Mouse (Mus musculus): ENCODE measurements around the gene Olfr727. TPM values are rescaled to one million over a fixed set of nuclear protein-coding genes. Genes with fewer than 3 reads are reported as not detected.

Olfr727 gene
- polyA plus RNA-seq (2015; fragmentation: Nextera tagmentation; extraction: Ambion mirVana): not detected in 2 replicates

DNA sequence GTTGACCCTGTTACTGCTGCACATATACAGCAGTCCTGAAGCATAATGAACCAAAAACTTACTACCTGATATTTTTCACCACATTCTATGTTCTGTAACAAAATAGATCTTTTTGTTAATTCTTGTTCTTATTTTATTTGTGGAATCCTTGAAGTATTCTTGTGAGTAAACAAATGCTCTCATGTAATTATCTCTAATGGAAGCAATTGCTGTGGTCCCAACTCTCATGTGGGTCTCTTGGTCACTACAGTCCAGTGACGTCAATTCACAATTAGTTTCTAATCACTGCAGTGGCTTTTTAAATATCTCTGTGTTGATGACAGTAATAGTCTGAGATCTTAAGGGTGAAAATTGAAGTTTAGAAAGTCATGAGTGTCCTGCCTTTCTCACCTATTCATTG is at the start of gene Olfr727:
Gene Olfr727 (plus strand): TSS at position 301 of the 400 bp plus-strand sequence.
- Histone ChIP-seq H3K9me3 (no peaks in the 10 kb centered on the region), H3K4me2 (no peak within 1 kb of the TSS), H3K27me3 (no peaks in the 10 kb centered on the region), H3K4me1 (no peaks in the 10 kb centered on the region), H3K4me3 (no peak within 1 kb of the TSS), H3K9ac (no peak within 1 kb of the TSS), H3K27ac (no peak within 1 kb of the TSS), H3K36me3 (no peaks in the 10 kb centered on the region)
- WGBS: 83% methylated on average over 1 of the region's 1 CpGs
- ATAC-seq (ENCODE audit: borderline replicate concordance, extremely low read depth, low FRiP score, low TSS enrichment): no peak

DNA sequence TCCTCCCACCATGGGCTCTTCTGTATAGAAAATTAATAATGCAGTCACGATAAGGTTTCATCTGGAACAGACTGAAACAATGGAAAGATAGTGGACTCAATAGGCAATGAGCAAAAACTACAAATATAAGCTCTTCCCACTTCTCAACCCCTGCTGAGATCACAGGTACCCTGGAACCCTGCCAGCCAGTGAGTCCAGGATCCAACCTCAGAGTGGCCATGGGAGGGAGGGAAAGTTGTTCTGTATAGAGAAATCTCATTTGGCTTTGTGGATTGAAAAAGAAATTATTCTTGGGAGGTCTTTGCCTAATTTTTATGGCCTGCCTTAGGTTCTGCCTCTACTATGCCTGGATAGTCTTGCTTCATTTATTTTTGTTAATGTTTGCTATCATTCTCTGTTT is 32.1 kb upstream of the Olfr727 start, which contains the start of gene Olfr726:
Gene Olfr726 (minus strand): TSS at position 101 of the 400 bp plus-strand sequence.
- 68% methylated on average over 1 of the region's 1 CpGs for WGBS
- Histone ChIP-seq H3K9me3 (no peaks in the 10 kb centered on the region), H3K9ac (no peak within 1 kb of the TSS), H3K36me3 (no peaks in the 10 kb centered on the region), H3K4me3 (no peak within 1 kb of the TSS), H3K27me3 (no peaks in the 10 kb centered on the region), H3K4me2 (no peak within 1 kb of the TSS), H3K4me1 (no peaks in the 10 kb centered on the region), H3K27ac (no peak within 1 kb of the TSS)
- ATAC-seq (ENCODE audit: borderline replicate concordance, extremely low read depth, low FRiP score, low TSS enrichment): no peak

DNA sequence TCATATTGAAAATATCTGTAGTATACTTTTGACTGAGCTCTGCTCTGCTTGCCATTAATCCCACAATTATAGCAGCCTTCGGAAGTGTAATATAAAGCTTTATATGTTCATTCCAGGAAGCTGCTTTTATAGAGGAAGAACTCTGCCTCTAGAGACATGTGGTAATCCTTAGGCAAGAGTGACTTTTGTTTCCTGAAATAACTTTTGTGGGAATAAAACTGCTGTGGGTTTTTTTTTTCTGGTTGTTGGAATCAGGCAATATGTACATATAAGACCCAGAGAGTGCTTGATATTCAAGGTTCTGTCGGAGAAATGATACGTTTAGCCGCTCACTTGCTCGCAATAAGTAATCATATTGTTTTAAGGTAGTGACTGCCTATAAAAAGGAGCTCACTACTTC is 19.6 kb downstream of the Olfr727 start, which contains the start of gene Olfr728:
Gene Olfr728 (minus strand): TSS at position 101 of the 400 bp plus-strand sequence.
- no peaks in the 10 kb centered on the region for H3K4me1 ChIP-seq
- 90% methylated on average over 5 of the region's 5 CpGs for WGBS
- H3K9me3 ChIP-seq: no peaks in the 10 kb centered on the region
- H3K36me3 ChIP-seq: no peaks in the 10 kb centered on the region
- H3K27ac ChIP-seq: no peak within 1 kb of the TSS
- no peaks in the 10 kb centered on the region for H3K27me3 ChIP-seq
- H3K9ac ChIP-seq: no peak within 1 kb of the TSS
- H3K4me2 ChIP-seq: no peak within 1 kb of the TSS
- no peak within 1 kb of the TSS for H3K4me3 ChIP-seq
- no peak for ATAC-seq (ENCODE audit: borderline replicate concordance, extremely low read depth, low FRiP score, low TSS enrichment)

DNA sequence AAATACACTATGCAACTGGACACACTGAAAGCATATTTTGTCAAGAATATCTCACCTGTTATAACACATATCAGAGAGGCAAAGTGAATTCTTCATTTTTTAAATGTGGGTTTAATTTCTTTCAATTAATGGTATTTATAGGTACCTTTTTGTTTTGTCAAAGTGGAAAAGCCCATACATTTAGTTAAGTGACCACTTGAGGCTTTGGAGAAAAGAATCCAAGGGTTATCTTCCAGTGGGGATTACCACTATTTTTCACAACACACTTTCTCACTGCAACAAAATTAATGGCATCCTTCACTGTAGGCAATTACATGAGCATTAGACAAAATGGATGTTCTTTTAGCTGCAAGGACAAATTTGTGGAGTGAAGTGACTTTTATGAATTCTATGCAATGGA is 29.8 kb downstream of the Olfr727 start, which contains the start of gene Olfr729:
Gene Olfr729 (minus strand): TSS at position 101 of the 400 bp plus-strand sequence.
- no peak within 1 kb of the TSS for H3K9ac ChIP-seq
- H3K27ac ChIP-seq: no peak within 1 kb of the TSS
- no peaks in the 10 kb centered on the region for H3K27me3 ChIP-seq
- no peaks in the 10 kb centered on the region for H3K4me1 ChIP-seq
- no peak within 1 kb of the TSS for H3K4me2 ChIP-seq
- no peaks in the 10 kb centered on the region for H3K9me3 ChIP-seq
- H3K4me3 ChIP-seq: no peak within 1 kb of the TSS
- ATAC-seq (ENCODE audit: borderline replicate concordance, extremely low read depth, low FRiP score, low TSS enrichment): no peak
- H3K36me3 ChIP-seq: no peaks in the 10 kb centered on the region

Other genes starting within 250 kb of the Olfr727 start
- gene Olfr722, start 221.2 kb upstream of the Olfr727 start, polyA plus RNA-seq (2015; fragmentation: Nextera tagmentation; extraction: Ambion mirVana): not detected in 2 replicates
- gene Olfr723, start 191.4 kb upstream of the Olfr727 start, polyA plus RNA-seq (2015; fragmentation: Nextera tagmentation; extraction: Ambion mirVana): not detected in 2 replicates
- not detected in 2 replicates for gene Olfr724, start 159.9 kb upstream of the Olfr727 start, polyA plus RNA-seq (2015; fragmentation: Nextera tagmentation; extraction: Ambion mirVana)
- gene Olfr725, start 82.8 kb upstream of the Olfr727 start, polyA plus RNA-seq (2015; fragmentation: Nextera tagmentation; extraction: Ambion mirVana): not detected in 2 replicates
- not detected in 2 replicates for gene Olfr726, start 32.2 kb upstream of the Olfr727 start, polyA plus RNA-seq (2015; fragmentation: Nextera tagmentation; extraction: Ambion mirVana)
- gene Olfr728, start 19.5 kb downstream of the Olfr727 start, polyA plus RNA-seq (2015; fragmentation: Nextera tagmentation; extraction: Ambion mirVana): not detected in 2 replicates
- not detected in 2 replicates for gene Olfr729, start 29.7 kb downstream of the Olfr727 start, polyA plus RNA-seq (2015; fragmentation: Nextera tagmentation; extraction: Ambion mirVana)
- not detected in 2 replicates for gene Olfr730, start 65.0 kb downstream of the Olfr727 start, polyA plus RNA-seq (2015; fragmentation: Nextera tagmentation; extraction: Ambion mirVana)
- not detected in 2 replicates for gene Olfr731, start 118.7 kb downstream of the Olfr727 start, polyA plus RNA-seq (2015; fragmentation: Nextera tagmentation; extraction: Ambion mirVana)
- gene Olfr732, start 161.0 kb downstream of the Olfr727 start, polyA plus RNA-seq (2015; fragmentation: Nextera tagmentation; extraction: Ambion mirVana): not detected in 2 replicates
- not detected in 2 replicates for gene Olfr733, start 178.3 kb downstream of the Olfr727 start, polyA plus RNA-seq (2015; fragmentation: Nextera tagmentation; extraction: Ambion mirVana)
- not detected in 2 replicates for gene Olfr734, start 203.6 kb downstream of the Olfr727 start, polyA plus RNA-seq (2015; fragmentation: Nextera tagmentation; extraction: Ambion mirVana)
- not detected in 2 replicates for gene Olfr735, start 225.7 kb downstream of the Olfr727 start, polyA plus RNA-seq (2015; fragmentation: Nextera tagmentation; extraction: Ambion mirVana)
- gene Tlr11, start 234.7 kb downstream of the Olfr727 start, polyA plus RNA-seq (2015; fragmentation: Nextera tagmentation; extraction: Ambion mirVana): not detected in 2 replicates

All from lung, embryonic 15.5 days (tissue).